Mouse (Mus musculus): ENCODE measurements around the gene Gm44596.

GRCm38 (mm10) chr6:128383752-128384151 lies 8.4 kb downstream of the Gm44596 start:
- TF ChIP-seq CTCF (IDR thresholded peaks at IDR 0.05; ENCODE audit: borderline replicate concordance, control insufficient read depth, extremely low read depth, insufficient read depth, low read length, poor library complexity), result no peak
- TF ChIP-seq POLR2A (IDR thresholded peaks at IDR 0.05; ENCODE audit: control insufficient read depth, extremely low read depth, insufficient read depth, low read length, poor library complexity), result no peak
